Mouse (Mus musculus) lung, adult 18-20 months (tissue): ENCODE results near the gene Ralb.
A peak's percentile ranks its signal among the peaks of the same experiment; 100 is the strongest.

Source experiments
- DNase-seq, 2 experiments: peaks; one replicate each; pipeline ENCODE4 v3.0.0; 2022; ENCODE audit warnings: mixed read lengths in 2 of 2

Ralb gene

GRCm38 (mm10) chr1:119490765-119491164 lies 13.8 kb downstream of the Ralb start:
- DNase-seq: no peak

- no peak for DNase-seq
Observed at GRCm38 (mm10) chr1:119487917-119488590, 16.5 kb downstream of the Ralb start.

GRCm38 (mm10) chr1:119485825-119486224 lies 18.8 kb downstream of the Ralb start:
- DNase-seq: no peak

GRCm38 (mm10) chr1:119484457-119484856 lies 20.1 kb downstream of the Ralb start:
- no peak for DNase-seq

- DNase-seq: no peak
Observed at GRCm38 (mm10) chr1:119482891-119483290, 21.7 kb downstream of the Ralb start.

GRCm38 (mm10) chr1:119481205-119481932 lies 23.2 kb downstream of the Ralb start:
- DNase-seq: no peak

- DNase-seq: no peak
Observed at GRCm38 (mm10) chr1:119480678-119481077, 23.9 kb downstream of the Ralb start.

- DNase-seq: no peak
Observed at GRCm38 (mm10) chr1:119479641-119480040, 25.0 kb downstream of the Ralb start.

GRCm38 (mm10) chr1:119476905-119477353 lies 27.7 kb downstream of the Ralb start:
- DNase-seq: no peak

- DNase-seq: no peak
Observed at GRCm38 (mm10) chr1:119474671-119475070, 29.9 kb downstream of the Ralb start.

GRCm38 (mm10) chr1:119472648-119473047 lies 31.9 kb downstream of the Ralb start:
- no peak for DNase-seq

- DNase-seq: no peak
Observed at GRCm38 (mm10) chr1:119471793-119472396, 32.7 kb downstream of the Ralb start.

- DNase-seq: peak; percentile 40 to 51
Observed at GRCm38 (mm10) chr1:119463386-119463785, 41.2 kb downstream of the Ralb start.

GRCm38 (mm10) chr1:119460062-119460461 lies 44.5 kb downstream of the Ralb start:
- DNase-seq: no peak

GRCm38 (mm10) chr1:119457993-119458605 lies 46.5 kb downstream of the Ralb start:
- peak; percentile 51 to 66 for DNase-seq

GRCm38 (mm10) chr1:119457528-119457855 lies 47.1 kb downstream of the Ralb start:
- no peak for DNase-seq

GRCm38 (mm10) chr1:119456671-119457527 lies 47.7 kb downstream of the Ralb start:
- DNase-seq: peak; percentile 14 to 18

GRCm38 (mm10) chr1:119453731-119454130 lies 50.9 kb downstream of the Ralb start:
- peak; percentile 31 to 36 for DNase-seq

GRCm38 (mm10) chr1:119451417-119451816 lies 53.2 kb downstream of the Ralb start:
- no peak for DNase-seq

GRCm38 (mm10) chr1:119450651-119451345 lies 53.8 kb downstream of the Ralb start:
- DNase-seq: peak; percentile 67 to 78

GRCm38 (mm10) chr1:119446753-119447283 lies 57.8 kb downstream of the Ralb start:
- DNase-seq: peak; percentile 18 to 27
